Mouse (Mus musculus): ENCODE results near the gene Rpl22l1. TPM values are rescaled to one million over a fixed set of nuclear protein-coding genes. Genes with fewer than 3 reads are reported as not detected.
"Not testable (repeated sequence)": the region's sequence is repeated elsewhere in the genome, so short reads cannot be mapped to it uniquely, and the experiment has no call there.

Rpl22l1 gene
- 100 to 1,000 TPM; 101 to 115 TPM for total RNA-seq (2021)
- long read RNA-seq, experiment 1, transcript Rpl22l1-206 (4 exons, 525 nt), result major isoform, 81 of 110 reads
- long read RNA-seq, experiment 1, transcript Rpl22l1-201 (4 exons, 552 nt), result minor isoform, 24 of 110 reads
- long read RNA-seq, experiment 1, partial matches to known transcripts, result 0 of 110 reads
- long read RNA-seq, experiment 1, other reads (novel, unspliced or antisense), result 4 of 110 reads
- long read RNA-seq, experiment 2, transcript Rpl22l1-206 (4 exons, 525 nt), result major isoform, 57 of 76 reads
- long read RNA-seq, experiment 2, transcript Rpl22l1-201 (4 exons, 552 nt), result minor isoform, 17 of 76 reads
- long read RNA-seq, experiment 2, partial matches to known transcripts, result 0 of 76 reads
- long read RNA-seq, experiment 2, other reads (novel, unspliced or antisense), result 2 of 76 reads

DNA sequence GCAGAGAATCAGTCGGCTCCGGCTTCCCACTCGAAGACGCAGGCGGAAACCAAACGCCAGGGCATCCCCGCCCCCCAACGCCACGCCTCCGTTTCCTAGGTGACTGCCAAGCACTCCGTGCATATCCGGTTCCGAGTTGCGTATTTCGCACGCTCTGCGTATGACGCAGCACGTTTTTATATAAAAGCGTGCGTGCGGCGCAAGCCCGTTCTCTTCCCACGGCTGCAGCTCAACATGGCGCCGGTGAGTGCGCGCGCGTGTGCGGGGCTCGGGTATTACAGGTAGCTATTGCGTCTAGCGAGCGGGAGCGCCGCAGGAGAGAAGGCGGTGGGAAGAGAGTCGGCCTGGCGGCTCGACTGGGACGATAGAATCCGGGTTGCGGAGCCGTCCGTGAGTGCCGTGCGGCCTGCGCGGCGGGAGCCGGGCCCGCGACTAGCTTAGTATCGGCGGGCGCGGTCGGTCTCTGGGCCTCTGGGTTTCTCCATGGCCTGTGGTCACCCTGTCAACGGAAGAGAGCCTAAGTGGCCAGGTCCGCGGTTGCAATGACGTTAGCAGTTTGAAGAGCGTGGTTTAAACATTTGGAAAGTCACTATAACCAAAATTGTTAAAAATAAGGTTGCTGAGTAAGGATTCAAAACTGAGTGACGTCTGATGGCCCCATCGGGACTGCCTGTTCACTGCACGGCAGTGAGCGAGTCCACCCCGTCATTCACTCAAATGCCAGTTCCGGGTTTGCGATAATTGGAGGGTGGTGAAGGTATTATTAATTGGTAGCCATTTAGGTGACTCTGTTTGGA lies at the start of gene Rpl22l1:
Rpl22l1 (plus strand) TSS at position 136 of the 797 bp plus-strand sequence.
- peak; percentile 99 for DNase-seq (ENCODE audit: low spot score)

- no peak for DNase-seq (ENCODE audit: low spot score)
Measured at GRCm38 (mm10) chr3:28755477-28755876, 49.8 kb upstream of the Rpl22l1 start.

DNA sequence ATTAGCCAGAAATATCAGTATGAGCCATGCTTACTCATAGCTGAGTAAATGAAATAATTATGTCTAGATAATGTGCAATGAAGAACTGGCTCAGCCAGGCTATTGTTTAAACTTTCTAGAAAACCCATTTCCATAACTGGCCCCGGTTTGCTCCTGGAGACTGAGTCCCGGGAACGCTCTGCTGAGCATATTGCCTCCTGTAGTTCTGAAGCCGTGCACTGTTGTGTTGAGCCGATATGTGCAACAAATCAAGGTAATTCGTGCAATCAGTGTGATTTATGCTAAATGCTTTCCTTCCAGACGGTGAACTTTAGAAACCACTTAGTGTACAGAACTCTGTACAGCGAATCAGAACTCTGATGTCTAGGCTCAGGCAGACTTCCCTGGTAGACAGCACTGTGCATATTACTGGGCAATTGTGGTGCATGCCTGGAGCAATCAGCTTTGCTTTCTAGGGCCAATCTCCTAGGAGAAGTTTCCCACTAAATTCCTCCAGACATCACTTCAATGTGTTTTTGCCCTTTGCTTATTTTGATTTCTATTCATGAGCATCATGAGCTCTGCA lies 43.9 kb upstream of the Rpl22l1 start:
- no peak for DNase-seq (ENCODE audit: low spot score)

DNA sequence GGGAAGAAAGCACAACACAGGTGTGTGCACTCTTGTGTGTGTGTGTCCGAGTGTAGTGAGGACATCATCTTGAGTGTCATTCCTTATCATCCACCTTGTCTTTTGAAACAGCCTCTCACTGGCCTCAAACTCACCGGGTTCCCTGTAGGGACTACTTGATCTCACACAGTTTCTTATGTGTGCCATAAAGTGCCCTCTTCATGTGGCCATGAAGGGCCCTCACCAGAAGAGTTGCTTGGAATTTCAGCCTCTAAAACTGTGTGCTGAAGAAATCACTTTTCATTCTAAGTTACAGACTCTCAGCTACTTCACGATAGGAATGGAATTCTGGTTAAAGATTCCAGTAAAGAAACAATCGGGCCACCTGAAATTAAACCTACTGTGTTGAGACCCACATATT lies 38.3 kb upstream of the Rpl22l1 start:
- no peak for DNase-seq (ENCODE audit: low spot score)

DNA sequence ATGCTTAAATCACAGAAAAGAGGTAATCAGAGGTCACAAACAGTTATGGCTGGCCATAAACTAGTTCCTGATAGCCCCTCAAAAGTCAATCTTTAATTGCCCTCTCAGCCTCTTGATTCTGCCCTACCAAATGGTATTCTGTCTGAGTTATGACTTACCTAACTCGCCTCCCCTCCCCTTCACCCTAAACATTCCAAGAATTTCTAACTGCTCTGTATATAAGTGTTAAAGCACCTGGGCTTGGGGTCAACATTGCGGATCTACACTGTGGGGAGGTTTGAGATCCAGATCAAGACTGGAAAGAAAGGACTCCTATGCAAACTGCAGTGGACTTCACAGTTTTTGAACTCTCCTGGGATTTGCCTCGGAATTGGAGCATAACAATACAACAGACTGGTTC lies 37.0 kb upstream of the Rpl22l1 start:
- DNase-seq (ENCODE audit: low spot score), result no peak

DNA sequence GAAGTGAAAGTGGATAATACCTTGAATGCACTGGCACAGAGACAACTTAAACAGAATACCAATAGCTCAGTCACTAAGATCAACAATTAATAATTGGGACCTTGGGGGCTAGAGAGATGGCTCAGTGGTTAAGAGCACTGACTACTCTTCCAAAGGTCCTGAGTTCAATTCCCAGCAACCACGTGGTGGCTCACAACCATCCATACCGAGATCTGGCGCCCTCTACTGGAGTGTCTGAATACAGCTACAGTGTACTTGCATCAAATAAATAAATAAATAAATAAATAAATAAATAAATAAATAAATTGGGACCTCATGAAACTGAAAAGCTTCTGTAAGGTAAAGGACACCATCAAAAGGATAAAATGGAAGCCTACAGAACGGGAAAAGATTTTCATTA lies 32.3 kb upstream of the Rpl22l1 start:
- not testable (repeated sequence) for DNase-seq (ENCODE audit: low spot score)

DNA sequence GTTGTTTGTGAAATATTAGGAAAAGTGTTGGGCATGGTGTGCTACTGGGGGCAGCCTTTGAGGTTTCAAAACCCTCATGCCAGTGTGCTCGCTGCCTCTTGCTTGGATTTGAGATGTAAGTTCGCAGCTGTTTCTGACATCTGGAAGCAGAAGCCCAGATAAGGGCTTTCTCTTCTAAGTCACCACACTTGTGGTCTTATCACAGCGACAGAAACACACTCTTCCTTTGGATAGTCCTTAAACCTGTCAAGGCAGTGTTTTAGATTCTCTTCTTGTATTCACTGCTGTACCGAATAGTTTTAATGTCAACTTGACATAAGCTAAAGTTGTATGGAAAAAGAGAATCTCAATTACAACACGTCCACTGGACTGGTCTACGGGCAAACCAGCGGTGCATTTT lies 29.9 kb upstream of the Rpl22l1 start:
- no peak for DNase-seq (ENCODE audit: low spot score)

DNA sequence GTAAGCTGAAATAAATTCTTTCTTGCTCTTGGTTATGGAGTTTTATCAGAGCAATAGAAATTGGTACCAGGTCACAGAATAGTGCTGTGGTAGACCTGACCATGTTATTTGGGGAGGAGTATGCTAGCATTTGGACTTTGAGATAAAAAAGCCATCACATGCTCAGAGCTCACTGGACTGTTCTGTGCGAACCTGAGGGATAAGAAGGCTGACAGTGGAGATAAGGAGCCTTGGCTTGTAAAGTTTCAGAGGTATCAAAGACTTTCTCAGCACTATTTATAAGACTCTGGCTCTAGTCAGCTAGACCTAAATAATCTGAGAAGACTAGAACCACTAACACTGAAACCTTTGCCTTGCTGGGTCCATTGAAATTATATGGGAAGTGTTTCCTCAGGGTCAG lies 29.3 kb upstream of the Rpl22l1 start:
- DNase-seq (ENCODE audit: low spot score), result no peak

GRCm38 (mm10) chr3:28776491-28776890 lies 28.7 kb upstream of the Rpl22l1 start:
- DNase-seq (ENCODE audit: low spot score), result no peak

GRCm38 (mm10) chr3:28780511-28780910 lies 24.7 kb upstream of the Rpl22l1 start:
- no peak for DNase-seq (ENCODE audit: low spot score)

GRCm38 (mm10) chr3:28780994-28781393 lies 24.2 kb upstream of the Rpl22l1 start, which contains the start of gene Eif5a2:
Eif5a2 (plus strand) TSS chr3:28781276.
- DNase-seq (ENCODE audit: low spot score), result peak; percentile 90

GRCm38 (mm10) chr3:28781422-28781821 lies 23.8 kb upstream of the Rpl22l1 start:
- DNase-seq (ENCODE audit: low spot score), result no peak

GRCm38 (mm10) chr3:28781848-28782247 lies 23.4 kb upstream of the Rpl22l1 start:
- DNase-seq (ENCODE audit: low spot score), result no peak

- DNase-seq (ENCODE audit: low spot score), result no peak
Measured at GRCm38 (mm10) chr3:28784176-28784575, 21.1 kb upstream of the Rpl22l1 start.

- no peak for DNase-seq (ENCODE audit: low spot score)
Measured at GRCm38 (mm10) chr3:28794835-28795234, 10.4 kb upstream of the Rpl22l1 start.

- DNase-seq (ENCODE audit: low spot score), result no peak
Measured at GRCm38 (mm10) chr3:28808039-28808643, 2.9 kb downstream of the Rpl22l1 start.

- no peak for DNase-seq (ENCODE audit: low spot score)
Measured at GRCm38 (mm10) chr3:28811441-28811840, 6.2 kb downstream of the Rpl22l1 start.

- DNase-seq (ENCODE audit: low spot score), result peak; percentile 26
Measured at GRCm38 (mm10) chr3:28814361-28814760, 9.1 kb downstream of the Rpl22l1 start.

DNA sequence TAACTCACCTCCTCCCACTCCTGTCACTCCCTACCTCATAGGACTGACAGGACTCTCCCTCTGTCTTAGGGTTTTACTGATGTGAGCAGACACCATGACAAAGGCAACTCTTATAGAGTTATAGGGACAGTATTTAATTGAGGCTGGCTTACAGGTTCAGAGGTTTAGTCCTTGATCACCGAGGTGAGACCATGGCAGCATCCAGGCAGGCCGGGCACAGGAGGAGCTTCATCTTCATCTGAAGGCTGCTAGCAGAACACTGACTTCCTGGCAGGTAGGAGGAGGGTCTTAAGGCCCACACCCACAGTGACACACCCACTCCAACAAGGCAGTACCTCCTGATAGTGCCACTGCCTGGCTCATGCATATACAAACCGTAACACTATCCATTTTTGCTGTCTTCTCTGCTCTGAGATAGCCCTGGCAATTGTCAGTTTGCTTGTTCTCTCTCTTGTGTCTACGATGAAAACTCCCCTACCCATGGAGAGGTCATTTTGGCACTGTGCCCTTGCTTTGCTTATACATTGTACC lies 10.8 kb downstream of the Rpl22l1 start:
- DNase-seq (ENCODE audit: low spot score), result no peak

DNA sequence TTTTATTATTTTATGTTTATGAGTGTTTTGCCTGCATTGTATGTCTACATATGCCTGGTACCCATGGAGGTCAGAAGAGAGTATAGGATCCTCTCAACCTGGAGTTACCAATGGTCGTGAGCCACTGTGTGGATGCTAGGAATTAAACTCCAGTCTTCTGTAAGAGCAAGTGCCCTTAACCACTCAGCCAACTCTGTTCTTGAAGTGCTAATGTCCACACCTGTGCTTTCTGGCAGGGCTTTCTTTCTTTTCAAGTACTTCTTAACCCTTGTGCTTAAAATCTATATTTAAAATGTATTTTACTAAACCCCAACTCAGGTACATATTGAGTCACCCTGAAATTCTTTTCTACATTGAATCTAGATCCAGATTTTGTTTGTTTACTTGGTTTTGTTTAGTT lies 21.0 kb downstream of the Rpl22l1 start:
- DNase-seq (ENCODE audit: low spot score), result no peak

GRCm38 (mm10) chr3:28827605-28828004 lies 22.4 kb downstream of the Rpl22l1 start:
- no peak for DNase-seq (ENCODE audit: low spot score)

GRCm38 (mm10) chr3:28829454-28829853 lies 24.2 kb downstream of the Rpl22l1 start:
- no peak for DNase-seq (ENCODE audit: low spot score)

Data from gastrocnemius, adult 18-20 months (tissue).